Mouse (Mus musculus): ENCODE results near the gene B3gnt3. TPM values are rescaled to one million over a fixed set of nuclear protein-coding genes. Genes with fewer than 3 reads are reported as not detected.

B3gnt3 gene
- polyA plus RNA-seq, 1 experiment from 2014 or later: 0.58 TPM

DNA sequence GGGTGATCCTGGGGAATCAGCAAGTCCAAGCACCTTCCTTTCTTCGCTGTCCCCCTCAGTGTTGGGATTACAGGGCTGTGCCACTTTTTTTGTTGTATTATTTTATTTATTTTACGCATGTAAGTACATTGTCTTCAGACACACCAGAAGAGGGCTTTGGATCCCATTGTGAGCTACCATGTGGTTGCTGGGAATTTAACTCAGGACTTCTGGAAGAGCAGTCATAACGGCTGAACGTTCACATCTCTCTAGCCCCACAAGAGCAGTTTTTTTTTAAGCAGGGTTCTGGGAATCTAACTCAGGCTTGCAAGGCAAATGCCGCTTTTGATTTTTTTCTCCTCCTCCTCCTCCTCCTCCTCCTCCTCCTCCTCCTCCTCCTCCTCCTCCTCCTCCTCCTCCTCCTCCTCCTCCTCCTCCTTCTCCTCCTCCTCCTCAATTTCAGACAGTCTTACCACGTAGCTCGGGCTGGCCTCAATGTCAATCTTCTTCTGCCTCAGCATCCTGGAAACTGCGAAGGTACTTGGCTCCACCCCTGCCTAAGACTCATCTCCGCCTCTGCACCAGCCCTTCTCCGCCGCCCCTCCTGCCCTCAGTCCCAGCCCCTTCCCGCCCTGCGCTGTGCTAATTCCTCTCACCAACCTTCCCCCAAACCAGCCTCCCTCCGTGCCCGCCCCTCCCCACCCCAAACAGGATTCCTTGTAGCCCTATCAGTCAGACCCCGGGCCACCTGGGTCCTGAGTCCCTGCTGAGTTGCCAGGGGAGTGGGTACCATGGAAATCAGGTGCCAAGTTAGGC lies 27.4 kb upstream of the B3gnt3 start:
- H3K9me3 ChIP-seq (ENCODE audit: control insufficient read depth, low read length): no peaks in the 10 kb centered on the region
- 3% methylated on average over 13 of the region's 16 CpGs for WGBS
- H3K4me3 ChIP-seq (replicated peaks; ENCODE audit: low read length): peak overlapping the region; percentile 50
- no peak overlapping the region; the same call in 1 of the 2 replicates for H3K27ac ChIP-seq (ENCODE audit: low read length)
- peak; percentile 32 for ATAC-seq
- H3K9ac ChIP-seq (replicated peaks; ENCODE audit: low read depth, low read length): peak overlapping the region; percentile 61
- no peaks in the 10 kb centered on the region for H3K27me3 ChIP-seq (replicated peaks; ENCODE audit: control insufficient read depth, insufficient read depth, low read length)
- H3K4me1 ChIP-seq (replicated peaks; ENCODE audit: control insufficient read depth, insufficient read depth, low read length): peaks cover 22% of the 10 kb centered on the region
- H3K4me2 ChIP-seq (ENCODE audit: low read length): peak overlapping the region; percentile 82
- H3K36me3 ChIP-seq (ENCODE audit: control insufficient read depth, insufficient read depth): no peaks in the 10 kb centered on the region

DNA sequence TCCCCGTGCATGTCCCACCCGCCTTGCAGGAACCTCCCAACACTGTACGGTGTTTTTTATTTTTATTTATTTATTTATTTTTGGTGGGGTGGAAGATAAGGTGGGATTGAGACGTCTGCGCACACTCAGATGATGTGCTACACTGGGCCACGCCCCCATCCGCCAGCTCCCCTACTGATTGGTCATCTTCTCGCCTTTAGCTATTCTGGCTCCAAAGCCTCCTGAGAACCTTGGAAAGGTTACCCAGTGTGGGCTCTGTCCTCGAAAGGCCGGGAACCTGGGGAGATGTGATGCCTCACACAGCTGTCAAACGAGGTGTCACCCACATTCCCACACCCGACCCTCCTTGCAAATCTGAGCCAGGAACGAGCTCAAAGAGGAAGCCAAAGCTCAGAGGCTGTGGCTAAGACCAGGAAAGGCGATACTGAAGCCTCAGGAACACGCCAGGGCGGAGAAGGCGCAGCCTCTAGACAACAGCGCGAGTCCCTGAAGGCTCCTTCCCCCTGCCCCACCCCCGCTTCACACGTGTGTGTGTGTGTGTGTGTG lies 26.7 kb upstream of the B3gnt3 start:
- Histone ChIP-seq H3K4me1 (replicated peaks; ENCODE audit: control insufficient read depth, insufficient read depth, low read length) (peaks cover 26% of the 10 kb centered on the region), H3K9me3 (ENCODE audit: control insufficient read depth, low read length) (no peaks in the 10 kb centered on the region), H3K27ac (ENCODE audit: low read length) (peak overlapping the region; percentile 53), H3K36me3 (ENCODE audit: control insufficient read depth, insufficient read depth) (no peaks in the 10 kb centered on the region), H3K4me2 (ENCODE audit: low read length) (peak overlapping the region; percentile 82), H3K27me3 (replicated peaks; ENCODE audit: control insufficient read depth, insufficient read depth, low read length) (no peaks in the 10 kb centered on the region), H3K4me3 (replicated peaks; ENCODE audit: low read length) (peak overlapping the region; percentile 50), H3K9ac (replicated peaks; ENCODE audit: low read depth, low read length) (peak overlapping the region; percentile 61)
- WGBS: 8% methylated on average over 19 of the region's 21 CpGs
- peak; percentile 37 for ATAC-seq

DNA sequence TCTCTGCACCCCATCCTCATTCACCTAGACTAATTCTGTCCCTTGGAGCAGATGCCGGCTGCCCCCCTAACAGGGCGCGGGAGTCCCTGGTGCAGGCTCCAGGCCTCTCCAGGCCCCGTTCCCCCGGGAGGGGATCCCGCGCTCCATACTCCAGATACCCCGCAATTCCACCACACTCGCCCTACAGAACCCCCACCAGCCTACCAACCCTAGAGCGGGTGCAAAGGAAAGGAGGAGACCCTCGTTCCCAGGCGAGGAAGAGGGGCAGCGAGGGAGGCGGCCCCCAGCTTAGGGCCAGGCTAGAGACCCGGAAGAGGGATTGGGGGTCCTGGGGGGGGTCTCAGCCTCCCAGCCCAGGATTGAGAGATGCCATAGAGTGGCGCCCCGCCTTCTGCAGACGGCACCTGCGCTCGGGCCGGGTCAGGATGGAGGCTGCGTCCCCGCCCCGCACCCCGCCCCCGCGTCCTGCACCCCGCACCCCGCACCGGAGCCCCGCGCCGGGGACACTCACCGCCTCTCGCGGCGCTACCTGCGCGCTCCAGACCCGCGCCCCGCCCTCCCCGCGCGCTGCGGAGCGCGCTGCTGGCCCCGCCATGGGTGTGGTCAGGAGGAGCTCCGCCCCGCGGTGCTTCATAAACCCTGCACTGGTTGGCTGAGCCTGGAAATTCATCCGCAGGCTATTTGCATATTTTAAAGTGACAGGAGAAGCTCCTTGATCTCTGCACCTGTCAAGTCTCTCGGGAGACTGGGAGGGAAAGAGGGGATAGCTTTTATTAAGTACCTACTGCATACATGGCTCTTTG lies 23.7 kb upstream of the B3gnt3 start, which contains the start of gene Fcho1:
Gene Fcho1 (minus strand): TSS at position 595 of the 803 bp plus-strand sequence.
- WGBS: 1% methylated on average over 50 of the region's 54 CpGs
- Histone ChIP-seq H3K4me3 (replicated peaks; ENCODE audit: low read length) (peak within 1 kb of the TSS; percentile 65), H3K4me1 (replicated peaks; ENCODE audit: control insufficient read depth, insufficient read depth, low read length) (peaks cover 43% of the 10 kb centered on the region)

DNA sequence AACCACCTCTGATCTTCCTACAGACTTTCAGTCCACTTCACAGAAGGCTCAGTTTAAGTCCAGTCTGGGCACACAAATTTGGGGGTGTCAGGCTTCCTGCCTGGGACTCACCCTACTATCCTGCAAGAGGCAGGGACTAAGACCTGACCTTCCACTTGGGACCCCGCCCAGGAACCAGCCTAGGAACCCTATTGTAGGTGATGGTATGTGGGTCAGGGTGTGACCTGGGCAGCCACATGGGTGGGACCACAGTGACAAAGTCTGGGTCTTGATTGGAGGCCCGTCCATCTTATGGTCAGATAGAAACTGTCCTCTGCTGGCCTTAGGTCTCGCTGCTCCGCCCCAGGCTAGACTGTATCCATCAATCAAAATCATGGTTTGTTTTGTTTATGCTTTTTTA lies 22.8 kb upstream of the B3gnt3 start:
- no peaks in the 10 kb centered on the region for H3K27me3 ChIP-seq (replicated peaks; ENCODE audit: control insufficient read depth, insufficient read depth, low read length)
- peak overlapping the region; percentile 65 for H3K4me3 ChIP-seq (replicated peaks; ENCODE audit: low read length)
- WGBS: 78% methylated on average over 4 of the region's 4 CpGs
- H3K36me3 ChIP-seq (ENCODE audit: control insufficient read depth, insufficient read depth): no peaks in the 10 kb centered on the region
- H3K4me2 ChIP-seq (ENCODE audit: low read length): peak overlapping the region; percentile 82
- peaks cover 53% of the 10 kb centered on the region for H3K4me1 ChIP-seq (replicated peaks; ENCODE audit: control insufficient read depth, insufficient read depth, low read length)
- H3K27ac ChIP-seq (ENCODE audit: low read length): no peak overlapping the region
- H3K9me3 ChIP-seq (ENCODE audit: control insufficient read depth, low read length): no peaks in the 10 kb centered on the region
- no peak for ATAC-seq
- no peak overlapping the region; the same call in 1 of the 2 replicates for H3K9ac ChIP-seq (replicated peaks; ENCODE audit: low read depth, low read length)

More for the DNA sequence above, 23.7 kb upstream of the B3gnt3 start, which contains the start of gene Fcho1:
- Histone ChIP-seq H3K4me2 (ENCODE audit: low read length) (peak within 1 kb of the TSS; percentile 82), H3K27ac (ENCODE audit: low read length) (peak within 1 kb of the TSS; percentile 34; the same call in 1 of the 2 replicates), H3K9me3 (ENCODE audit: control insufficient read depth, low read length) (no peaks in the 10 kb centered on the region), H3K36me3 (ENCODE audit: control insufficient read depth, insufficient read depth) (no peaks in the 10 kb centered on the region), H3K27me3 (replicated peaks; ENCODE audit: control insufficient read depth, insufficient read depth, low read length) (no peaks in the 10 kb centered on the region), H3K9ac (replicated peaks; ENCODE audit: low read depth, low read length) (peak within 1 kb of the TSS; percentile 87)
- peak; percentile 86 for ATAC-seq

DNA sequence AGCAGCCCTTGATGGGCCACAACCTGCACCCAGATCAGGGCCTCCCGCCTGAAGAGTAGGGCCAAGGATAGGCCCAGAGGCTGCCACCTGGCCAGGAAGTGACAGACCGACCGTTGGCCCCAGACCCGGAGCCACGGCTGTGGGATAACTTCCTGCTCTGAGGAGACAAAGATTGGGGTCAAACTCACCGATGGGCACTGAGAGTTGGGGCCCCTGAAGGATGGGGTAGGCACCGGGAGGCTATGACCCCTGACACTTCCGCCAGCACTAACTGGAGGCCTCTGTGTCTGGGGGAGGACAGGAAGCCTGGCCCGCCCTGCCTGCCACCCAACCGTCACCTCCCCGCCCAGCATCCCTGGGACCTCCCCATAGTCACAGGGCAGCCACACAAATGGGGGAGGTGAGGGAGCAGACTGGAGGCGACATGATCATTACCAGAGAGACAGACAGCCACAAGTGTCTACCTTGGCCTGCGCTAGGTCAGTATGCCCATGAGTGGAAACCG lies 21.5 kb upstream of the B3gnt3 start:
- Histone ChIP-seq H3K27ac (ENCODE audit: low read length) (no peak overlapping the region), H3K36me3 (ENCODE audit: control insufficient read depth, insufficient read depth) (0 out of 2 replicates have a peak, but pooled peaks cover 1% of the 10 kb centered on the region), H3K27me3 (replicated peaks; ENCODE audit: control insufficient read depth, insufficient read depth, low read length) (no peaks in the 10 kb centered on the region), H3K4me2 (ENCODE audit: low read length) (no peak overlapping the region), H3K4me1 (replicated peaks; ENCODE audit: control insufficient read depth, insufficient read depth, low read length) (peaks cover 58% of the 10 kb centered on the region), H3K9ac (replicated peaks; ENCODE audit: low read depth, low read length) (no peak overlapping the region; the same call in 1 of the 2 replicates), H3K9me3 (ENCODE audit: control insufficient read depth, low read length) (no peaks in the 10 kb centered on the region), H3K4me3 (replicated peaks; ENCODE audit: low read length) (no peak overlapping the region)
- WGBS: 78% methylated on average over 14 of the region's 14 CpGs
- no peak for ATAC-seq

DNA sequence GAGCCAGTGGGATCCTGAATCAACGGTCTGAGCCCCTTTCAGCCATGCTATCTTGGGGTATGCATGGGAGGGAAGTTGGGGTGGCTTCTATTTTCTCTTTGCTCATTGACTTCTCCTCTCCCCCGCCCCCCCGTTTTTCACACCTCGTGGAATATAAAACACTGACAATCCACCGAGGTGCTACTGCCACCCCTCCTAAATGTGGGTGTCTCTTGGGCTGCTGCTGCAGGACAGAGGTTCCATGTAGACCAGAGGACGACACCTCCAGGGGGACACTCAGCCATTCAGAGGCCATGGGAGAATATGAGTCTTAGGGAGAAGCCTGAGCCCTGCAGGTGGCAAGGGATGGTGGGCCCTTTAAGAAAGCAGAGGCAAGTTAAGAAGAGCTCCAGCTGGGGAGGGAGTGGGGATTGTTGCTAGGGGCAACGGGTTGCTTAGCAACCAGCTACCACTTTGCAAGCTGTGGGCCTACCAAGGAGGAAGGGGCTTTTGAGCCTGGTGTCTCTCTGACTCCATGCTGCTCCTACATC lies 18.4 kb upstream of the B3gnt3 start:
- H3K27ac ChIP-seq (ENCODE audit: low read length): peak overlapping the region; percentile 86
- no peaks in the 10 kb centered on the region for H3K27me3 ChIP-seq (replicated peaks; ENCODE audit: control insufficient read depth, insufficient read depth, low read length)
- H3K9me3 ChIP-seq (ENCODE audit: control insufficient read depth, low read length): no peaks in the 10 kb centered on the region
- peak; percentile 85 for ATAC-seq
- H3K4me1 ChIP-seq (replicated peaks; ENCODE audit: control insufficient read depth, insufficient read depth, low read length): peaks cover 55% of the 10 kb centered on the region
- peak overlapping the region; percentile 35; the same call in 1 of the 2 replicates for H3K9ac ChIP-seq (replicated peaks; ENCODE audit: low read depth, low read length)
- WGBS: 14% methylated on average over 7 of the region's 7 CpGs
- peak overlapping the region; percentile 13; the same call in 1 of the 2 replicates for H3K4me3 ChIP-seq (replicated peaks; ENCODE audit: low read length)
- H3K4me2 ChIP-seq (ENCODE audit: low read length): peak overlapping the region; percentile 39
- peaks cover 17% of the 10 kb centered on the region for H3K36me3 ChIP-seq (ENCODE audit: control insufficient read depth, insufficient read depth)

DNA sequence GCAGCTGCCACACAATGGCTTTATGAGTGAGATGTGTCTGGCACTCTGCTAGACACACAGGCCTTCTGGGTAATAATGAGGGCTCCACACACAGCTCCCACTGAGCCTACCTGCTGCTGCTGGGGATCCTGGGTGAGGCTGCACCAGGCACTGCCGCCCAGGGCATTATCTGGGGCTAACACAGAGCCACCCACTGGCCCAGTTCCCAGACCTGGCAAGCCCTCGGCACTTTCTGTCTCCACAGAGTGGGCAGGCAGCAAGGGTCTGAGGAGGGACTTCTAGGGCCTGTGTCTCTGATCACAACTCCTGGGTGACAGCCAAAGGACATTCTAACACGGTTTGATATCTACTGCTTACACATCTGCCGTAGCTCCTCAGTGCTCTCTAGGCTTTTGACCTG lies 17.6 kb upstream of the B3gnt3 start:
- 30% methylated on average over 4 of the region's 4 CpGs for WGBS
- H3K4me3 ChIP-seq (replicated peaks; ENCODE audit: low read length): no peak overlapping the region
- no peak overlapping the region; the same call in 1 of the 2 replicates for H3K9ac ChIP-seq (replicated peaks; ENCODE audit: low read depth, low read length)
- ATAC-seq: peak; percentile 59
- H3K36me3 ChIP-seq (ENCODE audit: control insufficient read depth, insufficient read depth): peaks cover 21% of the 10 kb centered on the region
- no peaks in the 10 kb centered on the region for H3K27me3 ChIP-seq (replicated peaks; ENCODE audit: control insufficient read depth, insufficient read depth, low read length)
- peak overlapping the region; percentile 86 for H3K27ac ChIP-seq (ENCODE audit: low read length)
- H3K4me2 ChIP-seq (ENCODE audit: low read length): 0 out of 2 replicates have a peak overlapping the region, but pooled peaks have one; percentile 39
- no peaks in the 10 kb centered on the region for H3K9me3 ChIP-seq (ENCODE audit: control insufficient read depth, low read length)
- peaks cover 47% of the 10 kb centered on the region for H3K4me1 ChIP-seq (replicated peaks; ENCODE audit: control insufficient read depth, insufficient read depth, low read length)

DNA sequence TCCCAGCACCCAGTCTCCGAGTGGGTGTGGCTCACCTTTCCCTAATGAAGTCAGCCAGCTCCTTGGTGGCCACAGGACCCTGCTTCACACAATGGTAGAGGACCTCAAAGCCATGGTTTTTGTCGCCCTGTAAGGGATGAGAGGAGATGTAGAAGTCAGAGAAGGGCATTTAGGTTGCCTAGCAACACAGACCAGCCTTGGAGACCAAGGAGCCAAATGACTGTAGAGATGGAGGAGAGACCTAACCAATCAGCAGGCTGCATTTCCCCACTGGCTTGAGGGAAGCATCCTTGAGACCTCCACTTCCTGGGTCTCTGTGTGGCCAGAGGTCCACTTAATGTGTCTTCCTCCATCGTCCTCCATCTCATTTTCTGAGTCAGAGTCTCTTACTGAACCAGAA lies 16.7 kb upstream of the B3gnt3 start:
- Histone ChIP-seq H3K9me3 (ENCODE audit: control insufficient read depth, low read length) (no peaks in the 10 kb centered on the region), H3K4me2 (ENCODE audit: low read length) (no peak overlapping the region), H3K4me1 (replicated peaks; ENCODE audit: control insufficient read depth, insufficient read depth, low read length) (peaks cover 41% of the 10 kb centered on the region), H3K27me3 (replicated peaks; ENCODE audit: control insufficient read depth, insufficient read depth, low read length) (no peaks in the 10 kb centered on the region), H3K27ac (ENCODE audit: low read length) (no peak overlapping the region), H3K36me3 (ENCODE audit: control insufficient read depth, insufficient read depth) (peaks cover 23% of the 10 kb centered on the region), H3K4me3 (replicated peaks; ENCODE audit: low read length) (no peak overlapping the region), H3K9ac (replicated peaks; ENCODE audit: low read depth, low read length) (no peak overlapping the region)
- no peak for ATAC-seq
- 34% methylated on average over 3 of the region's 3 CpGs for WGBS
